Mouse (Mus musculus) urinary bladder, postnatal 0 days (tissue): ENCODE measurements around the gene Srbd1. TPM values are rescaled to one million over a fixed set of nuclear protein-coding genes. Genes with fewer than 3 reads are reported as not detected.

ENCODE experiments used
- polyA plus RNA-seq: library from polyadenylated mRNA; unstranded; fragments of >200 nt; fragmentation: Nextera tagmentation; extraction: Ambion mirVana; gene quantifications from 2 replicates; pipeline ENCODE4 v1.2.1, GENCODE M21; 2015

Srbd1 gene
- 6.0 TPM in 2 replicates for polyA plus RNA-seq

GRCm38 (mm10) chr17:86145079-86145951 is at the start of gene Srbd1:
Gene Srbd1, minus strand, starts transcription at chr17:86145175.

GRCm38 (mm10) chr17:86167320-86168230 is 22.6 kb upstream of the Srbd1 start, which contains the start of gene Prkce:
Gene Prkce, plus strand, starts transcription at chr17:86167785.

Other genes starting within 250 kb of the Srbd1 start
- 5.4 and 6.5 TPM in 2 replicates for gene Prkce, start 22.6 kb upstream of the Srbd1 start, polyA plus RNA-seq